Mouse (Mus musculus): ENCODE data around the gene Tor3a. TPM values are rescaled to one million over a fixed set of nuclear protein-coding genes. Genes with fewer than 3 reads are reported as not detected.
A peak's percentile ranks its signal among the peaks of the same experiment; 100 is the strongest.

Gene Tor3a
- total RNA-seq, 2 experiments from 2014 or later, result 5.0 to 8.5 TPM

DNA sequence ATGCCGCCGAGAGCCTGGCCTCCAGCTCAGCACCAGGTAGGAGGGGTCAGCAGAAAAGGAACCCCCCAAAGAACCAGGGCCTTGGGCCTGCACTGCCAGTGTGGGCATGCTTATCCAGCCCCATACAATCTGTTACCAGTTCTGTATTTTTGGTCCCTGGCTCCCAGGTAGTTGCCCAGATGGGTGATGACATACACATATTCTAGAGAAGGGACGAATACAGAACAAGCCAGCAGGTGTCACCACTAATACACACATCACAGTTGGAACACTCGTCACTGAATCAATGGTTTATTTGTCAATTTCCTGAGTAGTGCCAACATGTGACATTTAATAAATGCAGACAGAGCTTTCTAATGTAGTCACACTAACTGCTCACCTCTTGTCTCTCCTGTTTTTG lies 33.6 kb downstream of the Tor3a start:
- no peak for DNase-seq (ENCODE audit: low spot score in 2 of 2)

DNA sequence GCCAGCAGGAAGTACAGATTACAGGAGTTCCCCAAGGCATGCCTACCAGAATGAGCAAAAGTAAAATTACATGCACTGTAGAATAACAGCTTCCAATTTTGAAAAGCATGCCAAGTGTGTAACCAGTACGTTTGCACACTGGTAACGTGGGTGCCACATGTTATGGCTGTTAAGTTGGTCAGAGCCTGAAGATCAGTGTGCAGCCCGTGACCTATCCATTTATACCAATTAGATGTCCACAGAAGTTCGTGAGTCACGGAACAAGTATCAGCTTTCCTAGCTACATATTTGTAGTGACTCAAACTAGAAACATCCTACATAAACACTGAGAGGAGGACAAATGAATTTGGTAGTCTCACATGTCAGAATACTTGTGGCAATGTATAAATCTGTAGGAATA lies 34.7 kb downstream of the Tor3a start:
- no peak for DNase-seq (ENCODE audit: low spot score in 2 of 2)

DNA sequence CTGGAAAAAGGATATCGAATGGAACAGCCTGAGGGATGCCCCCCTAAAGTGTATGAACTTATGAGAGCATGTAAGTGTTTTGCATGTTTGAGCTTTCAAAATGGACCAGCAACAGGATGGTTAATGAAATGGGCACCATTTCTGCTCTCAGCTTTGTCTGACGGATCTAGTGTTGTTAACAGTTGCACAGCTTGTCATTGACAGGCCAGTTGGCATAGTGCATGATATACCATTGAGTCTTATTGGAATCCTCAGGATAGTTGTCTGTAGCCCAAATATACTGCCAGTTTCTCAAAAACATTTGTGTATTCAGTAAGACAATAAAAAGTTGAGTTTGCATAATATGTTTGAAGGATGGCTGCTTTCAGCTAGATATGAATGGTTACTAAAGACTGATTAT lies 39.0 kb downstream of the Tor3a start:
- DNase-seq (ENCODE audit: low spot score in 2 of 2), result no peak

DNA sequence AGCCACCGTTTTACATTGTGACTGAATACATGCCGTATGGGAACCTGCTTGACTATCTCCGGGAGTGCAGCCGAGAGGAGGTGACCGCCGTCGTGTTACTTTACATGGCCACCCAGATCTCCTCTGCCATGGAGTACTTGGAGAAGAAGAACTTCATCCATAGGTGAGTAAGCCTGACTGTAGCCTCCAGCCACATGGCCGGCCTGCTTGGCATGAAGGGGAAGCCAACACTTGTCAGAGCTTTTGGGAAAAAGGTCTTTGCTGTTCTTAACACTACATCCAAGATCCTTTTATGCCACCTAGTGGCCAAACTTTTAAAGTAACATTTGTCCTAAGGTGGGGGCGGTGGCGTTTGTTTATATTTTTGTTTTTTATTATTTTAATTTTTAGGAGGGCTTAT lies 41.1 kb downstream of the Tor3a start:
- no peak for DNase-seq (ENCODE audit: low spot score in 2 of 2)

DNA sequence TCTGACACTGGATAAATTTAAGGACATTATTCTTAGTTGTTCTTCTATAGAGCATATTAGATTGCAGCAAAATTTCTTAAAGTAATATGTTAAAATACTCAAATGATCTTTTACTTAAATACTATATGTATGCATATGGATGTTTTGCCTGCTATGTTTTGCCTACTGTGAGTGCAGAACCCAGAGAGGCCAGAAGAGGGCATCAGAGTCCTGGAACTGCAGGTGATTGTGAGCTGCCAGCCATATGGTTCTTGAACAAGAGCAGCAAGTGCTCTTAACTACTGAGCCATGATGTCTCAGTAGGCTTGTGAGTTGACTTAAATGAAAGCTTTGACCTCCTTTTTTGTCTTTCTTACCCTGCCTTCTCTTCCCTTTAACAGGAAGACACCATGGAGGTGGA lies 43.2 kb downstream of the Tor3a start:
- no peak for DNase-seq (ENCODE audit: low spot score in 2 of 2)

DNA sequence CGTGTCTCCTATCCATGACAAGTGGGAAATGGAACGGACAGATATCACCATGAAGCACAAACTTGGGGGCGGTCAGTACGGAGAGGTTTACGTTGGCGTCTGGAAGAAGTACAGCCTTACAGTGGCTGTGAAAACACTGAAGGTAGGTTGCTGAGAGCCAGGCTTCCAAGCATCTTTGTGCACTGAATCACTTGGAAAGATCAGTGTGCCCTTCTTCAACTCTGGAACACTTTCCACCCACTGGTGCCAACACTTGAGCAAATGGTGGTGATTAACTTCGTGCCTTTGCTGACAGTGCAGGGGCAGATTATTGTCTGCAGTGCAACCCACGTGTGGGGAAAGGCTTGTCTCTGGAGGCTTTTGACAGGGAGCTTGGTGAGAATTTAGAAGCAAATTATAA lies 44.2 kb downstream of the Tor3a start:
- DNase-seq (ENCODE audit: low spot score in 2 of 2), result no peak

DNA sequence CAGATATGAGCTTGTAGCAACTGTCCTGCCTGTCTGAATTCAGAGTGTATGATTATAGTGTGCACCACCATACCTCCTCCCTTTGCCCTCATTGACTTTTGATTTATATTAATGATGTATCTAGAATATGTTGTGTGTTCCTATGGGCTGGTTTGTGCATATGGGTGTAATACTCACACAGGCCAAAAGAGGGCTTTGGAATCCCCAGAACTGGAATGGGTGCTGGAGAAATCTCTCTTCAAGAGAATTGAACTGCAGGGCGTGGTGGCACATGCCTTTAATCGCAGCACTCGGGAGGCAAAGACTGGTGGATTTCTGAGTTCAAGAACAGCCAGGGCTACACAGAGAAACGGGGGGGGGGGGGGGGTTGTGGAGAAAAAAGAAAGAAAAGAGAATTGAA lies 47.4 kb downstream of the Tor3a start:
- no peak for DNase-seq (ENCODE audit: low spot score in 2 of 2)

DNA sequence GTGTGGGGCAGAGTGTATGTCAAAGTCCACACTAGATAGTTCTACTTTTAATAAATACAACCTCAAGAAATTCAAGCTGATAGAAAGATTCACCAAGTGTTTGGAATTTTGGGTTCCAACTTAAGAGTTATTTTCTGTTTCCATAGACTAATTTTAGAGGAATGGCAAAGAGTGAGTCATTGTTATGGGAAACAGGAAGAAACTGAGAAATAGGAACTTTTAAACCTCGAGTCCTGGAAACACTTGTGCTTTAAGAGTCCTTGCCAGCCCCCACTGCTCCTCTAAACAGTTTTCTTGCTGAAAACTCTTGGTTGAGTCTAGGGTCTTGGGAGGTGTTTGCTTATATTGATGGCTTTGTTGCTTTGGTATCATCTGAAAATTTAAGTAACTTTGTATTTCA lies 49.9 kb downstream of the Tor3a start:
- no peak for DNase-seq (ENCODE audit: low spot score in 2 of 2)

DNA sequence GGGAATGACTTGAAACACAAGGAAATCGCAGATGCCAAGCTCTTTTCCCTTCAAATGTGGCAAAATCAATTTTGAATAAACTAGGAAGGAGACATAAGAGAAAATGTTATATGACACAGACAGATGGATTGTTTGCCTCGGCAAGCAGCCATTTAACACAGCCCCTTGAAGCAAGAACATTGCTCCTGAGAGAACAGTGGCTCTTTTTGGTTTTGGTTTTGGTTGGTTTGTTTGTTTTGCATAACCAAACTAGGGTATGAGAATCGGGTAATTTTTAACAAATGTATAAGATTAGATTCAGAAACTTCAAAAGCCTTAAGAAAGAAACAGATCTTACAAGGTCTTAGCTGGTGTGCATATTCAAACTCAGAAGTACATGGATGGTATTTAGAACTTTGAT lies 53.2 kb downstream of the Tor3a start:
- DNase-seq (ENCODE audit: low spot score in 2 of 2), result no peak

DNA sequence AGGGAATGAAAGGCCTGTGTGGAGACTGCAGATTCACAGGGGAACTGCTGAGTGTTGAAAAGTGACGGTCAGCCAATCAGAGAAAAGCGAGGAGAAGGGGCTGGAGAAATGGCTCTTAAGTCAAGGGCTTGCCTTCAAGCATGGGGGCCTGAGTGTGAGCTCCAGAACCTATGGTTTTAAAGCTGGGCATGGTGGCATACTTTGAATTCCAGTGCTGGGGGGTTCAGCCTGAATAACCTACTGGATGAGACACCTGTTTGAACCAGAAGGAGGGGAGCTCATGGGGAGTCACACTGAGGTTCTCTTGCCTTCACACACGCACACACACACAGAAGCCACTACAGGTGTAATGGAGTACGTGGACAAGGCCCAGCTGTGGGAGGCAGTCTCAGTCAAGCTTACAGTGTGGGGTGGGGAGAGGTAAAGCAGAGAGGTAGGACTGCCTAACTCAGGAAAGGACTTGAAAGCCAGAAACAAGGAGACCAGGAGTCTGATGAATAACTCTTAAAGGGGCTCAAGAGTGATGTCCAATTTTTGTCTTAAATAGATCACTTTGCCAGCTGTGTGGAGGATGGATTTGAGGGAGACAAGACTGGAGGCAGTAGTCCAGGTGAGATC lies 53.8 kb downstream of the Tor3a start:
- DNase-seq (ENCODE audit: low spot score in 2 of 2), result no peak

DNA sequence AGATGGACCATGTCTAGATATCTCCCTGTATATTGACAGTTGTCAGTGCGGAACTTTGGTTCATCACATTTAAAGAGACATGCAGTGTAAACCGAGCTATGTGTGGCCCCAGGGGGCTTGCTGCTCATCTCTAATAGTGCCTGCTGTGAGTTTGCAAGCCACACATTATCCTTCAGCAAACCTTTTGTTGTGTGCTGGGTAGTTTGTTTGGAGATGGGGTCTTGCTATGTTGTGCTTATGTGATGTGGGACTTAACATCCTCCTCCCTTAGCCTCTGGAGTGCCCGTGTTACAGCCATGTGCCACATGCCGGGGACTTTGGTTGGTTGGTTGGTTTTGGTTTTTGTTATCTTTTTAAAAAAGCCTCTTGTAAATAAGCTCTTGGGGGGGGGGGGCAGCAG lies 56.3 kb downstream of the Tor3a start:
- no peak for DNase-seq (ENCODE audit: low spot score in 2 of 2)

DNA sequence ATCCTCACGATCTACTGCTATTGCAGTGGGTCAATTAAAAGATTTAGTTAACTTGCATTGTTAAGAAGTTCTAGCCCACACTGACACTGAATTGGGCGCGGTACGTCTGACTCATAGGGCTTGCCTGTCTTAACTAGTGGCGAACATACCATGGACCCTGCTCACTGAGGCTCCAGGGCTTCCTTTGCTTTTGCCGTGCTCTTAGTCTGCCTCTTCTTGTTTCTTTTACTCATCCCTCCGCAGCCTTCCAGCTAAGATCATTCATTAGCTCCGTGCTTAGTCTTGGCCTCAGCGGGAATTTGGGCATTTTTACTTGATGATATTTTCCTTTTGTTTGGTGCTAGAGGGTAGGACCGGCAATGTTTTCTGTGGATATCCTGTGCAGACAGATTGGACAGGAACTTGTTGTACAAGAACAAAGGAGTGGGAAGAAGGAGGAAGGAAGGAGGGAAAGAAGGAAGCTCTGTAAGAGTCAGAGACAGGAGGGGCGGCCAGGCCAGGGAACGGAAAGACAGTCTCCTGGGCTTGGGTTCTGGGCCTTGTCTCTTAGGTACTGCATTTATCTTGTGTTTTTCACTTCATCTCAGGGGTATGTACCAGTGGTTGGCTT lies 57.1 kb downstream of the Tor3a start:
- no peak for DNase-seq (ENCODE audit: low spot score in 2 of 2)

DNA sequence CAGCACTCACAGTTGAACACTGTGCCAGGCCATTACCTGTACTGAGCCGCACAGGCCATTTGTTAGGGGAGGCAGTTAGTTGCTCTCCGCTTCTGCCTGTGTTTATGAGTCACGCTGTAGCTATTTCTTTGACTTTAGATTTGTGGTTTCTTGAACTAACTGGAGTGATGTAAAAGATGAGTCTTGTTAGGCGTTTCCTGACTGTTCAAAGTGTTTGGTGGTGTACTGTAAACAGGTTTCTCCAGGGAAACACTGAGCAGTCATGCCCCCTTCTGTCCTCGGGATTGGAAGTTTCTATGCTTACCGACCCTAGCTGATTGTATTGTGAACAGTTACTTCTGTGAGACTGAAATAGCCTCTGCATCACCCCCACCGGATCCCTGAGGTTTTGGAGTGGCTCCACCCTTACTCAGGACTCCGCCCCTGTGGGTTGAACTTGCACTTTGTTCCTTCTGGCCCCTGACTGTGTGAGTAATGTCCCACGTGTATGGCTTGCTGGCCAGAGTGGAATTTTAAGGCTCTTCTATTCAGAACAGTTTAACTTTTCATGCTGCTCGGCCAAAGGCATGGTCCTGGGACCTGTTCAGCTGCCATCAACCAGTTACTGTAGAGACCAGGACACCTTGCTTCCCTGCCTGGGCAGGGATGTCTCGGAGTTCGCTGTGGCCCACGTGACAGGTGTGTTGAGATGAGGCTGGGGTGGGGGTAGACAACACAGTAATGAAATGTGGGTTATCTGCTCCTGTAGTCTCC lies 58.6 kb downstream of the Tor3a start:
- DNase-seq (ENCODE audit: low spot score in 2 of 2), result peak in 1 of 2 experiments; percentile 27

DNA sequence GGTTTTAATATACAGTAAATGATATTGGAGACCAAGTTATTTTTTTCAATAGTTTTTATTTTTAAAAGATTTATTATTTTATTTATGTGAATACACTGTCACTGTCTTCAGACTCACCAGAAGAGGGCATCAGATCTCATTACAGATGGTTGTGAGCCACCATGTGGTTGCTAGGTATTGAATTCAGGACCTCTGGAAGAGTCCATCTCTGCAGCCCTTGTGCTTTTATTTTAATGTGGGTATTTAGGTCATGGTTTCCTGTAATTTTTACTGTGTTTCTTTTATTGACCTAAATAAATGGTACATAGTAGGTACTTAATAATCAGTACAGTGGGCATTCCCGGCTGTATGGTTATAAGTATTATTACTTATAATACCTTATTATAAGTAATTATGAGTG lies 59.4 kb downstream of the Tor3a start:
- DNase-seq (ENCODE audit: low spot score in 2 of 2), result no peak

DNA sequence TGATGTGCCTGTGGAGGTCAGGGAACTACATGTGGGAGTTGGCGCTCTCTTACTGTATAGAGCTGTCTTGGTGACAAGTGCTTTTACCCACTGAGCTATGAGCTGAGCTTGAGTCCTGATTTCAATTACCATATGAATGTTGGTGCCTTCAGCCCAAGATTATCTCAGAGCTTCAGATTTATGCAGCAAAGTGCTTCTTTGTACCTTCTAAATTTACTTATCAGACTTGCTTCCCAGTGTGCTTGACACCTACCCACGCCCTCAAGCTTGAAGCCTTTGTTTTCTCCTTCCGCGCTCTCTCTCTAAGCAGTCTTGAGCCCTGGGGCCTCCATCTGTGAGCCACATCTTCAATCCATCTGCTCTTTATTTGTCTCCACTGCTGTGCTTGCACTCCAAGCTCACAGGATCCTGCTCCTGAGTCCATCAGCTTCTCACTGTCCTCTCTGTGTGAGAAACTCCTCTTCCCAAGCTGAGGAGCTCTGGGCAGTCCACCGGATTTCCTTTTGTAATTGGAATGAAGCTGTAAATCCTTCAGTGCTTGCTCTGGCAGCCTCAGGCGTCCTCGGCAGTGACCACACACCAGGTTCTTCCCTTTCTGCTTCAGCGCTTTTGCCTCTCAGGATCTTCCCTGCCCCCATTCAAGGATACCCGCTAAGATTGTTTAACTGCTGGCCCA lies 60.2 kb downstream of the Tor3a start:
- DNase-seq (ENCODE audit: low spot score in 2 of 2), result peak in 1 of 2 experiments; percentile 19

DNA sequence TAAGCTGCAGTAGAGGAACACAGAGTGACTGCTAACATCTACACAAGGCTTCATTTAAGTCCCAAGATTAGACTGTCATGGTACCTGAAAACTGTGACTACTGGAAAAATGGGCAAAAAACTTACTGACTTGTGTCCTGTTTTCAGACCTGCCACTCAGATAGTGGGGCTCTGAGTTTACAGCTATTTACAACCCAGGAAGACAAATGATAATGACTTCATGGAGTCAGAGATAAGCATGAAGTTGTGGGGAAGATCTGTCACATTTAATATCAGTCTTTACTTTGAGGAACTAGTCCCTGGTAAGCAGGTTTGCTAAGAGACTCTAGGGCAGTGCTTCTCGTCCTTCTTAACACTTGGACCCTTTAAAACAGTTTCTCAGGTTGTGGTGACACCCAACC lies 63.9 kb downstream of the Tor3a start:
- DNase-seq (ENCODE audit: low spot score in 2 of 2), result no peak

DNA sequence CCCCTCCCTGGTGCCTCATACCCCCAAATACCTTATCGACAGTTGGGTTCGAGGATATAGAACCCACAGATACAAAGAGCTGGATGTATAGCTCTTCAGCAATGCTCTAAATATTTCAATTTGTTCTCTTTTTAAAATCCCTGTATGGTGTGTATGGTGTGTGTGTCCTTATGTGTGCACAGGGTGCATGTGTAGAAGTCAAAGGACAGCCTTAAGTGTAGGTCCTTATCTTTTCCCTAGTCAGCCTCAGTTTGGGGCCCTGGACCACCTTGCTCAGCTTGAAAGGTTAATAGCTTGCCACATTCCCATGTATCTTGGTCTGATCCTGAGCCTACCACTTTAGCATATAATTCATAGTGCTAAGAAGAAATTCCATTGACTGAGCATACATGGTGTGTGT lies 65.7 kb downstream of the Tor3a start:
- no peak for DNase-seq (ENCODE audit: low spot score in 2 of 2)

DNA sequence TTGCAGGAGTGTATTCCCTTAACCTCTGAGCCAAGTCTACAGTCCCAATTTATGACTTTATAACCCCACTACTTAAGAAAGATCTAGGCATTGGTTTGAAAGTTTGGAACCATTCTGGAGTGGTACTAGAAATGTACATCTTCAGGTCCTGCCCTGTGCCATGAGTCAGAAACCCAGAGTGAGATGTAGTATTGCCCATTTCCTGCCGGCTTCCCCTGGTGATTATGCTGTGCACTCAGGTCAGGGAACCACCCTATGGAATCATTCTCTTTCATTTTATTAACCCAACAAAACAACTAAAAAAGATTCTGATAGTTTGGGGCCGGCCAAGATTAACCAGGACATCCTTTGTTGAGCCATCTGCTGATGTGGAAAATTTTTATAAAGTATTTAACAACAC lies 68.2 kb downstream of the Tor3a start:
- no peak for DNase-seq (ENCODE audit: low spot score in 2 of 2)

DNA sequence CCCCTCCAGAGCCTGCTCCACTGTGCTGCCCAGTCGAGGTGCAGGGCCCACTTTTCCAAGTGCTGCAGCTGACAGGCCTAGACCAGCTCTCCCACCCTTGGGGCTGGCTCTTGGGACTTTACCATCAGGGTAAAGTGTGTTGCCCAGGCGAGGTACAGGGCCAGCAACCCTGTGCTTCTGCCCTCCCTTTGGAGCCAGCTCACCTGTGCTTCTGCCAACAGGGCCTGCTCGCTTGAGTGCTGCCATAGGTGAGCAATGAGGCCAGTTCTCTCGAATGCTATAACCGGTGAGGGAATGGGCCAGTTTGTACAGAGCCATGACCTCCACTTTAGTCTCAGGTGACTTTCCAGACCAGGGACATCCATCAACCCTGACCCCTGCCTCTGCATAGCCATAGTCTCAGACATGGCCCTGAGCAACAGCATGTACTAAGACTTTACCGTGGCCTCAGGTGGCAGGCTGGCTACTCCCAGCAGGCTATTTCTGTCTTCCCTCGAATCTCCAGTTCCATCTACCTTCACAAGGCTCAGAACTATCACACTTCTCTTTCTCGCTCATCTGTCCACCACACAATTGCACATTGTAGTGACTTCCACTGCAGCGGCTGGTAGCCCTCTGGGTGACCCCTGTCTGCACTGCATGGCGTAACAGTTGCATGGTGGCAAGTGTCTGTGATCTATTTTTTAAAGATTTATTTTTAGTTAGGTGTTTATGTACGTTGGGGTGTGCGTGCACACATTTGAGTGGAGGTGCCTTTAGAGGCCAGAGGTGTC lies 68.9 kb downstream of the Tor3a start:
- DNase-seq (ENCODE audit: low spot score in 2 of 2), result no peak

Data from layer of hippocampus, postnatal 10 days (tissue).